Mouse (Mus musculus) midbrain, embryonic 15.5 days (tissue): ENCODE results near the gene Phf2. TPM values are rescaled to one million over a fixed set of nuclear protein-coding genes. Genes with fewer than 3 reads are reported as not detected.
A peak's percentile ranks its signal among the peaks of the same experiment; 100 is the strongest.

ENCODE experiments used
- ATAC-seq: fragments of 200-750 bp; cut with Nextera tagmentation; replicated peaks from 2 replicates; pipeline ENCODE4 v1.8.0; 2017; ENCODE audit warnings: moderate TSS enrichment
- H3K27ac ChIP-seq: fragments of 300-500 bp; sonication (generic); 2 replicates; pipeline ENCODE4 v1.5.1; 2015; ENCODE audit warnings: mild to moderate bottlenecking, inconsistent platforms
- H3K27me3 ChIP-seq: fragments of 300-500 bp; sonication (generic); replicated peaks from 2 replicates; pipeline ENCODE4 v1.6.1; 2015; ENCODE audit warnings: inconsistent platforms
- H3K36me3 ChIP-seq: fragments of 300-500 bp; sonication (generic); replicated peaks from 2 replicates; pipeline ENCODE4 v1.6.1; 2015; ENCODE audit warnings: inconsistent platforms
- H3K4me1 ChIP-seq: fragments of 300-500 bp; sonication (generic); 2 replicates; pipeline ENCODE4 v1.6.1; 2015; ENCODE audit warnings: inconsistent platforms
- H3K4me2 ChIP-seq: fragments of 300-500 bp; sonication (generic); 2 replicates; pipeline ENCODE4 v1.6.1; 2015; ENCODE audit warnings: inconsistent platforms, mild to moderate bottlenecking, moderate library complexity
- H3K4me3 ChIP-seq: fragments of 300-500 bp; sonication (generic); 2 replicates; pipeline ENCODE4 v1.5.1; 2015; ENCODE audit warnings: mild to moderate bottlenecking, inconsistent platforms
- H3K9ac ChIP-seq: fragments of 300-500 bp; sonication (generic); 2 replicates; pipeline ENCODE4 v1.6.1; 2015; ENCODE audit warnings: mild to moderate bottlenecking, inconsistent platforms
- H3K9me3 ChIP-seq: fragments of 300-500 bp; sonication (generic); 2 replicates; pipeline ENCODE4 v1.6.1; 2016; ENCODE audit warnings: inconsistent platforms
- WGBS: fragments of 180-500 bp; shearing (Covaris S2); methylation state at CpG from one replicate; pipeline ENCODE4 v1.1.7; 2015; ENCODE audit warnings: mixed read lengths; 5-methylcytosine and 5-hydroxymethylcytosine counted together
- polyA plus RNA-seq: library from polyadenylated mRNA; unstranded; fragments of >200 nt; fragmentation: Nextera tagmentation; extraction: Ambion mirVana; gene quantifications from 2 replicates; pipeline ENCODE4 v1.2.1, GENCODE M21; 2015

Gene Phf2
- polyA plus RNA-seq, 1 experiment from 2014 or later = 10.7 TPM

DNA sequence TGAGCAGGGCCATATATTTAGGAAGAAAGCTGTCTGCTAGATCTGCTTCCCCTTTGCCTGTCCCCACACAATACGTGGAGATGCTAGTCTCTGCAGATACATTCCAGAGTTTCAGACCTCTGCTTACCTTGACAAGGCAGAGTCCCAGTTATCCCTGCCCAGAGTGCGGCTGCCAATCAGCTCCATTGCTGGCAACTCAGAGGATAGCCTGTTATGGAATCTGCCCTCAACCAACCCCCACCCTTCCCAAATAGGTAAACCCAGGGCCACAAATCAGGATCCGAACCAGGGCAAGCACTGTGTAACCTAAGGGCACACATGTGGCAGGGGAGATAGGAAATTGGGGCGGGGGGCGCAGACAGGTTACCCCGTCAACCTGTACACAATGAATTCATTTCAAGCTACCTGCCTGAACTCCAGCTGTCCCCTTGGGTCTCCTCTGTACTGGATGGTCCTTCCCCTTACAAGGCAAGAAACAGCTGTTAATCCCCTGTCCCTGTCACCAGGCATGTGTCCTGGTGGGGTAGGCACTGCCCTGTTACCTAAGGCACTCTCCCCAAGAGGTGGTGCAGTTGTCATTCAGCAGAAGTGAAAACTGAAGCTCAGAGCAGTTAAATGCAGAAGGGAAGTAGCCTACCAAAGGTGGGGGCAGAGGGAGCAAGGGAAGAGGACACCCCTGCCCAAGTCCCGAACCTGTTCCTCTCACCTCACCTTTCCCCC, 1.1 kb upstream of the Phf2 start:
- ATAC-seq = no peak

DNA sequence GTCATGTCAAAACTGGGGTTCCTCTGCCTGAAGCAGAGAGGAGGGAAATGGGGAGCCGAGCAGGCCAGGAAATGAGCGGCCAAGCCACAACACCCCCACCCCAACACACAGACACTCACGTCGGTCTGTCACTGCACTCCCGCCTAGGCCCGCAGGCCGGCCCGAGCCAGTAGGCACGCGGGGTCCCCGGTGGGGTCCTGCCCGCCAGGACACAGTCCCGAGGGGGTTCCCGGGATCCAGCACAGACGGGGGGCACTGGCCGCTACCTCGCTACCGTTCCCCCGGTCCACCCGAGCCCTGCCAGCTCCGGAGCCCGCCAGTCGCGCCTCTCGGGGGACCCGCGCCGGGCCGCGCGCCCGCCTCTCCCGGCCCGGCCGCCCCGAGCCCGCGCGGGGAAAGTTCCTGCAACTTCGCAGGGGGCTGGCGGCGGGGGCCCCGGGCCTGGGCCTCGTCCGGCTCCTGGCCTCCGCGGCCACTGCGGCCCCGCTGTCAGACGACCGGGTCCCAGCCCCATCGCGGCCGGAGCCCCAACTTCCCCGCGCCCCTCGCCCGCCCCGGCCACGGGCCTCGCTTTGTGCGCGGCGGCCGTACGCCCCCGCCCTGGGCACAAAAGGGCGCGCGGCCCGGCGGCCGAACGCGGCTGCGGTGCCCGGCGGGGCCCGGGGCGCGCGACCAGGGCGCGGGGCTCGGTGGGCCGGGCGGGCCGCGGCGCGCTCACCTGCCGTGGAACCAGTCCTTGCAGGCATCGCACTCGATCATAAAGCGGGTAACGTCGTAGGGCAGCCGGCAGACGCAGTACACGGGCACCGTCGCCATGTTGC, 759 bp downstream of the Phf2 start:
- WGBS = under 1% methylated on average over 91 of the region's 102 CpGs
- H3K27ac ChIP-seq = peak overlapping the region; percentile 80

More for the DNA sequence above, 1.1 kb upstream of the Phf2 start:
- Histone ChIP-seq H3K9ac (peak overlapping the region; percentile 98), H3K27ac (peak overlapping the region; percentile 84; the same call in 1 of the 2 replicates), H3K4me3 (peak overlapping the region; percentile 72), H3K27me3 (no peaks in the 10 kb centered on the region), H3K36me3 (no peaks in the 10 kb centered on the region), H3K4me2 (peak overlapping the region; percentile 87), H3K4me1 (peaks cover 35% of the 10 kb centered on the region), H3K9me3 (no peaks in the 10 kb centered on the region)
- WGBS = 72% methylated on average over 7 of the region's 7 CpGs

GRCm38 (mm10) chr13:48869600-48869949, 1.3 kb downstream of the Phf2 start:
- whole genome bisulfite sequencing = 8% methylated on average over 5 of the region's 5 CpGs
- peaks cover 48% of the 10 kb centered on the region for H3K4me1 ChIP-seq
- peak overlapping the region; percentile 75 for H3K4me2 ChIP-seq
- H3K9me3 ChIP-seq = no peaks in the 10 kb centered on the region
- H3K36me3 ChIP-seq = no peaks in the 10 kb centered on the region
- ATAC-seq = no peak
- peak overlapping the region; percentile 72 for H3K4me3 ChIP-seq
- no peaks in the 10 kb centered on the region for H3K27me3 ChIP-seq
- peak overlapping the region; percentile 98 for H3K9ac ChIP-seq
- H3K27ac ChIP-seq = peak overlapping the region; percentile 80

More for the DNA sequence above, 759 bp downstream of the Phf2 start:
- peak overlapping the region; percentile 72 for H3K4me3 ChIP-seq
- H3K9me3 ChIP-seq = no peaks in the 10 kb centered on the region
- no peaks in the 10 kb centered on the region for H3K36me3 ChIP-seq
- peak overlapping the region; percentile 98 for H3K9ac ChIP-seq
- peaks cover 43% of the 10 kb centered on the region for H3K4me1 ChIP-seq
- peak overlapping the region; percentile 75 for H3K4me2 ChIP-seq
- peak; percentile 46 for ATAC-seq
- no peaks in the 10 kb centered on the region for H3K27me3 ChIP-seq

DNA sequence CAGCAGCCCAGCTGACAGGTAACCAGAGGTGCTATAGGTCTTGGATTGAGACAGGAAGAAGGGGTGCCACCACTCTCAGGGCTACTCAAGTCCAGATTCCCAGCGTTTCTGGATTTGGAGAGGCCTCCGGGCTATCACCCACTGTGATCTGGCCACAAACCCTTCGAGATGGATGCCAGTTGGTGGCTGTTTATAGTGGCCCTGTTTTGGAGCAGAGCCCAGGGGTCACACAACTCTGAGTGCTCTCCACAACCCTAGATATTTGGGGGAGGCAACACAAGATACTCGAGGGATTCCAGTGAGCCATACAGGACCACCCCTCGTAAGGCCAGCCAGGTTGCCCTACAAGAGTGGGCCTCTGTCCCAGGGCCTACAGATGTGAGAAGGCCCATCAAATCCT, 1.8 kb downstream of the Phf2 start:
- ATAC-seq = no peak
- 16% methylated on average over 5 of the region's 5 CpGs for WGBS
- Histone ChIP-seq H3K9me3 (no peaks in the 10 kb centered on the region), H3K4me1 (peaks cover 48% of the 10 kb centered on the region), H3K4me2 (peak overlapping the region; percentile 75), H3K4me3 (peak overlapping the region; percentile 72), H3K36me3 (no peaks in the 10 kb centered on the region), H3K27me3 (no peaks in the 10 kb centered on the region), H3K9ac (peak overlapping the region; percentile 98), H3K27ac (no peak overlapping the region)

- no peak for ATAC-seq
- H3K27me3 ChIP-seq = no peaks in the 10 kb centered on the region
- no peak overlapping the region for H3K4me3 ChIP-seq
- no peak overlapping the region for H3K4me2 ChIP-seq
- H3K4me1 ChIP-seq = peaks cover 34% of the 10 kb centered on the region
- H3K36me3 ChIP-seq = no peaks in the 10 kb centered on the region
- H3K9me3 ChIP-seq = 0 out of 2 replicates have a peak, but pooled peaks cover 2% of the 10 kb centered on the region
- no peak overlapping the region for H3K9ac ChIP-seq
- 72% methylated on average over 12 of the region's 12 CpGs for WGBS
- no peak overlapping the region for H3K27ac ChIP-seq
Observed at GRCm38 (mm10) chr13:48864673-48865356, 6.1 kb downstream of the Phf2 start.

- Histone ChIP-seq H3K9ac (no peak overlapping the region), H3K36me3 (no peaks in the 10 kb centered on the region), H3K4me3 (no peak overlapping the region), H3K27ac (no peak overlapping the region), H3K4me1 (peaks cover 34% of the 10 kb centered on the region), H3K4me2 (no peak overlapping the region), H3K9me3 (0 out of 2 replicates have a peak, but pooled peaks cover 2% of the 10 kb centered on the region), H3K27me3 (no peaks in the 10 kb centered on the region)
- WGBS = 84% methylated on average over 9 of the region's 9 CpGs
- no peak for ATAC-seq
Observed at GRCm38 (mm10) chr13:48863556-48863955, 7.4 kb downstream of the Phf2 start.

DNA sequence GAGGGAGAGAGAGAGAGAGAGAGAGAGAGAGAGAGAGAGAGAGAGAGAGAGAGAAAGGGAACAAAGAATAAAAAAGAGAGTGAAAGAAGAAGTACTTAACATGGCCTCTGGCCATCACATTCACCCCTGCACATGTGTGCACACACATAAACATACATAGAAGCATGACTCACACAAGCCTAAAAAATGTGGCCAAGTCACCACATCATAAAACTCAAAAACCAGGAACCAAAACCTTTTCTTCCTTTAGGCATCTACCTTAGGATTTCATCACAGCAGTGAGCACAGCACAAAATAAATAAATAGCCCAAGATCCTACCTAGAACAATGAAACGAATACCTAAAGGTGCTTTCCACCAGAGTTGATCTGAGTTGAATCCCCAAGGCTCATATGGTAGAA, 9.0 kb downstream of the Phf2 start:
- Histone ChIP-seq H3K27me3 (no peaks in the 10 kb centered on the region), H3K9me3 (0 out of 2 replicates have a peak, but pooled peaks cover 2% of the 10 kb centered on the region), H3K36me3 (no peaks in the 10 kb centered on the region), H3K4me3 (no peak overlapping the region), H3K27ac (no peak overlapping the region), H3K4me1 (peaks cover 38% of the 10 kb centered on the region), H3K4me2 (no peak overlapping the region), H3K9ac (no peak overlapping the region)
- no peak for ATAC-seq
- 91% methylated on average over 1 of the region's 1 CpGs for WGBS

DNA sequence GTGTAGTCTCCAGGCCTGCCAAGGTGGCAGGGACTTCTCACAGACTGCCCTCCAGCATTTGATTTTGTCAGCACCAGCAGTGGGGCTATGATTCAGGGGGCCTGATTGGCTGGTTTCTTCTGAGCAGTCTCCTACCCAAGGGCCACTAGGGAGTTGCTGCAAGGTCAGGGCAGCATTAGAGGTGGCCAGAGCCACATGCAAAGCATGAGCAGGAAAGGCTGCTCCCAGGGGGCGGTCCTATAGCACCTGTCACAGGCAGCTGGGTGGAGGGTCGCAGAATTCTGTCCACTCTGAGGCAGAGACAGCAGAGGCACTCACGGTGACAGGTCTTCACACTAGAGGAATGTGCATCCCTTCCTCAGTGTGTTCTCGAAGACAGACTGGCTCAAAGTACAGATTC, 12.1 kb downstream of the Phf2 start:
- Histone ChIP-seq H3K4me1 (peaks cover 49% of the 10 kb centered on the region), H3K9me3 (0 out of 2 replicates have a peak, but pooled peaks cover 2% of the 10 kb centered on the region), H3K4me3 (no peak overlapping the region), H3K4me2 (no peak overlapping the region), H3K9ac (no peak overlapping the region), H3K27me3 (no peaks in the 10 kb centered on the region), H3K36me3 (no peaks in the 10 kb centered on the region), H3K27ac (no peak overlapping the region)
- no peak for ATAC-seq
- 72% methylated on average over 4 of the region's 4 CpGs for WGBS

GRCm38 (mm10) chr13:48858054-48858453, 12.9 kb downstream of the Phf2 start:
- no peaks in the 10 kb centered on the region for H3K27me3 ChIP-seq
- H3K27ac ChIP-seq = no peak overlapping the region; the same call in 1 of the 2 replicates
- H3K9ac ChIP-seq = no peak overlapping the region
- no peak for ATAC-seq
- H3K36me3 ChIP-seq = no peaks in the 10 kb centered on the region
- H3K4me1 ChIP-seq = peaks cover 56% of the 10 kb centered on the region
- 48% methylated on average over 6 of the region's 6 CpGs for WGBS
- H3K9me3 ChIP-seq = 0 out of 2 replicates have a peak, but pooled peaks cover 2% of the 10 kb centered on the region
- no peak overlapping the region for H3K4me3 ChIP-seq
- no peak overlapping the region for H3K4me2 ChIP-seq

- Histone ChIP-seq H3K27ac (peak overlapping the region; percentile 7; the same call in 1 of the 2 replicates), H3K36me3 (no peaks in the 10 kb centered on the region), H3K4me2 (no peak overlapping the region), H3K9ac (no peak overlapping the region), H3K27me3 (no peaks in the 10 kb centered on the region), H3K4me3 (no peak overlapping the region), H3K4me1 (peaks cover 60% of the 10 kb centered on the region), H3K9me3 (0 out of 2 replicates have a peak, but pooled peaks cover 2% of the 10 kb centered on the region)
- 42% methylated on average over 7 of the region's 7 CpGs for WGBS
- ATAC-seq = no peak
Observed at GRCm38 (mm10) chr13:48857246-48857932, 13.5 kb downstream of the Phf2 start.

GRCm38 (mm10) chr13:48853947-48854346, 17.0 kb downstream of the Phf2 start:
- Histone ChIP-seq H3K4me2 (no peak overlapping the region), H3K27ac (peak overlapping the region; percentile 62), H3K4me1 (peaks cover 83% of the 10 kb centered on the region), H3K9ac (no peak overlapping the region), H3K9me3 (no peaks in the 10 kb centered on the region), H3K4me3 (no peak overlapping the region), H3K27me3 (no peaks in the 10 kb centered on the region), H3K36me3 (no peaks in the 10 kb centered on the region)
- ATAC-seq = no peak
- 47% methylated on average over 3 of the region's 3 CpGs for WGBS
